In the genomic region with DNA sequence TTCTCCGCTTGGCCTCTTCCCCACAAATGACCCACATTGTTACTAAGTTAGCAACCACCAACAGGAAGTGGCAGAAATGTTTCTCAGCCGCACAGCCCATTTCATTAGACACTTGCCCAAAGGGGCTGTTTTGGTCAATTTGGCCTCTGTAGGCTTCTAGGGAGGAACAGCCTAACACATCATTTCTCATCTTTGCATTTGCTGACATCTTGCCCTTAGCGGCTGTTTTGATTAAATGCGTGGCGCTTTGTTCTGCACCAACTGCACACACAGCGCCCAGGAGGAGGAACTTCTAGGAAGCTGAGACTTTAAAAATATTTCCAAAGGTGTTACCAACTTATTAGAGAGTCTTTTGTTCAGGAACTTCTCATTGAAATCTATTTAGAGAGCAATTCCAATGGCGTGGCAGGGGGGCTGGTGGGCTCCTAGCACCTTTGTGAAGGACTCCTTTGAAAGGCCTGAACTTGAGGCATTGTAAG, we compare ENCODE assay signal across 9 mouse cellular contexts. TPM values are rescaled to one million over a fixed set of nuclear protein-coding genes. Genes with fewer than 3 reads are reported as not detected.
DNase-seq lines count a peak whose midpoint lies in the region; ATAC-seq lines count a peak whose summit lies in the region.
"Had no signal": no experiment of that assay in that cellular context is flagged by ENCODE, and none has a peak within 500 bp of the region (broad histone marks: within the 10 kb centered on the region; RNA-seq: fewer than 3 reads in every experiment).

No protein-coding gene starts in this region.

- H3K27ac ChIP-seq in hindbrain, embryonic 13.5 days = peak overlapping the region; percentile 85
- peak overlapping the region; percentile 96 for H3K27ac ChIP-seq in midbrain, embryonic 11.5 days (ENCODE audit: low read depth, low read length)
- H3K27ac ChIP-seq: heart, embryonic 13.5 days had no signal

- WGBS in hindbrain, embryonic 13.5 days = 19% methylated on average over 7 of the region's 7 CpGs
- WGBS in midbrain, embryonic 11.5 days = 30% methylated on average over 7 of the region's 7 CpGs

- DNase-seq in embryo, embryonic 10.5 days (ENCODE audit: low spot score) = peak; percentile 50
- DNase-seq in embryo, embryonic 10 days (ENCODE audit: low spot score) = no peak
- peak; percentile 71 for DNase-seq in ZHBTc4 (ENCODE audit: low read depth, low spot score)
- peak; percentile 91 for DNase-seq in midbrain, embryonic 11.5 days (ENCODE audit: low spot score, missing footprints)
- DNase-seq in heart, postnatal 4 days = no peak
- no peak for DNase-seq in heart, adult 8-10 months (ENCODE audit: low spot score)
- no peak for DNase-seq in adrenal gland, postnatal 36 days

- H3K4me2 ChIP-seq in hindbrain, embryonic 13.5 days = peak overlapping the region; percentile 38
- peak overlapping the region; percentile 41 for H3K4me2 ChIP-seq in midbrain, embryonic 11.5 days
- H3K4me2 ChIP-seq: heart, embryonic 13.5 days had no signal

- no peaks in the 10 kb centered on the region for H3K36me3 ChIP-seq in hindbrain, embryonic 13.5 days
- no peaks in the 10 kb centered on the region for H3K36me3 ChIP-seq in midbrain, embryonic 11.5 days (ENCODE audit: control insufficient read depth, insufficient read depth, low read length)

- no peak overlapping the region for H3K4me3 ChIP-seq in hindbrain, embryonic 13.5 days
- no peak overlapping the region for H3K4me3 ChIP-seq in midbrain, embryonic 11.5 days (ENCODE audit: low read depth, low read length)
- H3K4me3 ChIP-seq: heart, embryonic 13.5 days had no signal

- H3K9me3 ChIP-seq in hindbrain, embryonic 13.5 days = no peaks in the 10 kb centered on the region
- H3K9me3 ChIP-seq in midbrain, embryonic 11.5 days (ENCODE audit: control insufficient read depth, low read length) = no peaks in the 10 kb centered on the region
- H3K9me3 ChIP-seq: heart, embryonic 13.5 days had no signal

- no peaks in the 10 kb centered on the region for H3K27me3 ChIP-seq in hindbrain, embryonic 13.5 days
- H3K27me3 ChIP-seq in midbrain, embryonic 11.5 days (ENCODE audit: control insufficient read depth, insufficient read depth, low read length) = no peaks in the 10 kb centered on the region

- peaks cover 55% of the 10 kb centered on the region for H3K4me1 ChIP-seq in hindbrain, embryonic 13.5 days (replicated peaks)
- peaks cover 38% of the 10 kb centered on the region for H3K4me1 ChIP-seq in midbrain, embryonic 11.5 days (ENCODE audit: control insufficient read depth, insufficient read depth, low read length)

- H3K9ac ChIP-seq in hindbrain, embryonic 13.5 days = no peak overlapping the region
- peak overlapping the region; percentile 28; the same call in 1 of the 2 replicates for H3K9ac ChIP-seq in midbrain, embryonic 11.5 days (ENCODE audit: low read length)
- H3K9ac ChIP-seq: heart, embryonic 13.5 days had no signal

- ATAC-seq in hindbrain, embryonic 13.5 days (ENCODE audit: low FRiP score) = no peak
- no peak for ATAC-seq in midbrain, embryonic 11.5 days (ENCODE audit: low FRiP score)

RNA-seq across cellular contexts. Expression of a gene that starts 12.0 kb away (rescaled TPM):
- polyA plus RNA-seq in hindbrain, embryonic 13.5 days (2015; fragmentation: Nextera tagmentation; extraction: Ambion mirVana) = 79.0 and 81.9 TPM in 2 replicates
- 46.3 and 47.0 TPM in 2 replicates for polyA plus RNA-seq in midbrain, embryonic 11.5 days (2014; fragmentation: Nextera tagmentation; extraction: Ambion mirVana)
- 10 to 100 TPM; 46.0 to 47.7 TPM for total RNA-seq in heart, postnatal 4 days (2021)
- total RNA-seq in heart, adult 8-10 months (2022) = 10 to 100 TPM; 51.8 to 58.4 (median 54.5) TPM
- total RNA-seq in adrenal gland, postnatal 36 days (2021) = 100 to 1,000 TPM; 246 to 407 TPM

RNA-seq across cellular contexts. Expression of a gene that starts 59.4 kb away (rescaled TPM):
- polyA plus RNA-seq in hindbrain, embryonic 13.5 days (2015; fragmentation: Nextera tagmentation; extraction: Ambion mirVana) = 11.5 and 11.9 TPM in 2 replicates
- polyA plus RNA-seq in midbrain, embryonic 11.5 days (2014; fragmentation: Nextera tagmentation; extraction: Ambion mirVana) = 3.7 and 4.4 TPM in 2 replicates
- 10 to 100 TPM; 88.5 to 89.9 TPM for total RNA-seq in heart, postnatal 4 days (2021)
- 10 to 100 TPM; 77.3 to 89.7 (median 87.0) TPM for total RNA-seq in heart, adult 8-10 months (2022)
- 10 to 100 TPM in 1 of 2 experiments, 1 to 10 TPM in 1; 6.8 to 13.7 TPM for total RNA-seq in adrenal gland, postnatal 36 days (2021)

Comparison
In these comparisons a context has a peak if more than half of its experiments do, and no peak if none do; other contexts are left out.
1. DNase-seq: peak in embryo, embryonic 10.5 days (single experiment), ZHBTc4 (single experiment) and midbrain, embryonic 11.5 days (single experiment); none in embryo, embryonic 10 days (single experiment), heart, postnatal 4 days (single experiment), heart, adult 8-10 months (single experiment) and adrenal gland, postnatal 36 days (0 of 2).
2. RNA of a gene that starts 12.0 kb away (total RNA-seq): 246 to 407 TPM in adrenal gland, postnatal 36 days; 51.8 to 58.4 TPM in heart, adult 8-10 months and 46.0 to 47.7 TPM in heart, postnatal 4 days; every median in the first group is over 4 times any median in the second.
3. RNA of a gene that starts 59.4 kb away (total RNA-seq): 88.5 to 89.9 TPM in heart, postnatal 4 days and 77.3 to 89.7 TPM in heart, adult 8-10 months; 6.8 to 13.7 TPM in adrenal gland, postnatal 36 days; every median in the first group is over 4 times any median in the second.